Mouse (Mus musculus) erythroblast, embryonic 14.5 days (primary cell): Measurements from ENCODE around the gene Sapcd1. TPM values are rescaled to one million over a fixed set of nuclear protein-coding genes. Genes with fewer than 3 reads are reported as not detected.
A peak's percentile ranks its signal among the peaks of the same experiment; 100 is the strongest.

ENCODE experiments used
- H3K27me3 ChIP-seq: 2 replicates; pipeline ENCODE4 v1.6.1; 2012; ENCODE audit warnings: inconsistent platforms; ENCODE audit not compliant: control insufficient read depth
- H3K36me3 ChIP-seq: 2 replicates; pipeline ENCODE4 v1.6.1; 2012; ENCODE audit warnings: mild to moderate bottlenecking, inconsistent platforms; ENCODE audit not compliant: control insufficient read depth
- H3K4me1 ChIP-seq: 2 replicates; pipeline ENCODE4 v1.6.1; 2012; ENCODE audit warnings: inconsistent platforms; ENCODE audit not compliant: control insufficient read depth
- H3K4me3 ChIP-seq: replicated peaks from 2 replicates; pipeline ENCODE3; 2012; ENCODE audit warnings: moderate library complexity, mild to moderate bottlenecking, inconsistent platforms
- H3K9me3 ChIP-seq: 2 replicates; pipeline ENCODE4 v1.6.1; 2012; ENCODE audit warnings: low read length, inconsistent platforms, mixed read lengths; ENCODE audit not compliant: control insufficient read depth
- GATA1 ChIP-seq: IDR thresholded peaks from 2 replicates; pipeline ENCODE4 v1.6.1; 2012; ENCODE audit warnings: low read length, inconsistent platforms, mixed read lengths
- TAL1 ChIP-seq: IDR thresholded peaks from 3 replicates; pipeline ENCODE4 v1.6.1; 2012; ENCODE audit warnings: low read length, inconsistent platforms, mixed read lengths
- polyA plus RNA-seq: library from polyadenylated mRNA; stranded (reverse); fragments of >175 nt; gene quantifications from 2 replicates; pipeline ENCODE4 v1.2.3, GENCODE M21; 2012

Sapcd1 gene
- polyA plus RNA-seq, 1 experiment: 0.87 TPM

DNA sequence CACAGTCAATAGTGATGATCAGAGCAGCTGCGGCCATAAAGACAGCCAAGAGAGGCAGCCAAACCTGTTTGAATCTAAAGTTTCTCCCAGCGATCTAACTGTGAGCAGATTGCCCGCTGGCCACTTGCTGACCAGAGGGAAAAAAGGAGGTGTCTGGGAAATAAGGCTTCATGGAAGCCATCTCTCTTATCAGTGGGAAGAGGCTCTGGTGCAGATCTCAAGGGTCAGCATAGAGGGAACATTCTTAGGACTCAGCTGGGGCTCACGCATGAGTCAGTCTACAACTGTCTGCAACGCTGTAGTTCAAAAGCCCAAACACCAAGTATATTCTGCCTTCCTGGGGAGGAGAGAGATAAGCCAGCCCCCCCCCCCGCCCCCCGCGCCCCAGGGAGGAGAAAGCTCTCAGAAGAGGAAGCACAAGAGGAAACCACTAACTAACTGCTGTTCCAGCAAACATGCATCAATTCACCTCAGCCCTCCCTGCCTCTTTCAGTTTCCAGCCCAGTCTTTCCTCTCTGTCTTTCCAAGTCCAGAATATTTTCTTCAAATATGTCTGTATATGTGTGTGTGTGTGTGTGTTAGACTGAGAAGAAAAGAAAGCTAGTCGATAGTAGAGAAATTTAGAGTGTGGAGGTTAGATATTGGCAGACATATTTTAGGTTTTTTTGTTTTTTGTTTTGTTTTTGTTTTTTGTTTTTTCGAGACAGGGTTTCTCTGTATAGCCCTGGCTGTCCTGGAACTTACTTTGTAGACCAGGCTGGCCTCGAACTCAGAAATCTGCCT lies 20.5 kb upstream of the Sapcd1 start:
- no peaks in the 10 kb centered on the region for H3K9me3 ChIP-seq
- H3K4me1 ChIP-seq: peaks cover 94% of the 10 kb centered on the region
- H3K27me3 ChIP-seq: no peaks in the 10 kb centered on the region
- no peak for TF ChIP-seq GATA1
- no peak for TF ChIP-seq TAL1
- H3K4me3 ChIP-seq: peak overlapping the region; percentile 46
- peaks cover 13% of the 10 kb centered on the region for H3K36me3 ChIP-seq

DNA sequence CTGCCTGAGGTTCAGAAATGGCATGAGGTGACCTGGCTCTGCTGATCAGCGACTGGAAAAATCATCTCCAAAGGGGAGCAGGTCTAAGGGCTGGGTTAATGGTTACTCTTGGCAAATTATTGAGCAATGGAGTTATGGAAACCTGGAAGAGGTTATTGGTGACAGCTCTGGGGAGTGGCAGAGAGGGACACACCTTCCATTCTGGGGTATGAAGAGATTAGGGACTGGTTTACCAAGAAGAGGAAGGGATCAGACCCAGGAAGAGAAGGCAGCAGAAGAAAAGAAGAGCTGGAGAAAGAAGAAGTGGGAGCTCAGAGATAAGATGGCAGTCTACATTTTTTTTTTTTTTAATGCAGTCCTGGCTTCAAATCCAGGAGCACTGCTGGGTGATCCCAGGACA lies 19.9 kb upstream of the Sapcd1 start:
- no peaks in the 10 kb centered on the region for H3K9me3 ChIP-seq
- peaks cover 8% of the 10 kb centered on the region for H3K36me3 ChIP-seq
- peak overlapping the region; percentile 46 for H3K4me3 ChIP-seq
- no peaks in the 10 kb centered on the region for H3K27me3 ChIP-seq
- H3K4me1 ChIP-seq: peaks cover 96% of the 10 kb centered on the region
- no peak for TF ChIP-seq GATA1
- TF ChIP-seq TAL1: no peak

DNA sequence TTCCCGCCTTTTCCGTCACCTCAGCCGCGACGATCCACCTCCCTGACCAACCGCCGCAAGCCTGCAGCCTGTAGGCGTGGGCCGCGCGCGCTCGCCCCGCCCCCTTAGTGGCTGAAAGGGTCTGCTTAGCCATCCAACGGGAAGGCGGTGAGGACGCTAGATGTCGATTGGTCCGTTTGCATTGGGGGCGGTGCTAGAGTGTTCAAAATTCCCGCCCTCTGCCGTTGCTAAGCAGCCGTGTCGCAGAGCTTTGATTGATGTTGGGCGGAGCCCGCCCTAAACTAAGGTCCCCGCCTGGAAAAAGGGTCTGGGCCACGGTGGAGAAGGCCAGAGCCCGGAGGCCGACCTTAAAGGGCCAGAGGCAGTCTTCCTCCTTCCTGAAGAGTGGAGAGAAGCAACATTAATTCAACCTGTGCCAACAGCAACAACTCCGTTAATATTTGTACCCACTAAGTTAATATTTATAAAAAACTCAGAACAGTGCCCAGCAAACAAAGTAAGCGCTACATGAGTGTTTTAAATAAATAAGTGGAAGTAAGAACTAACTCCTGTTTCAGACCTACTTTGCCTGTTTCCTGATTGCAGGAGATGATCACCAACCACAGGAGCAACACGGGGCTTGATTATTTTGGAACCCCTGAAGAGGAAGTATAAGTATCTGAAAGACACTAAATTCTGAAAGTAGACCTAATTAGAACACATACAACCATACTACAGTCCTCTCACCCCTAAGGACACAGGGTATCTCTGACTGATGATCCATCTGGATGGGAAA lies 19.1 kb upstream of the Sapcd1 start, which contains the start of gene Msh5:
Gene Msh5, minus strand, starts transcription at position 65 of the 775 bp plus-strand sequence.
- Histone ChIP-seq H3K9me3 (no peaks in the 10 kb centered on the region), H3K27me3 (no peaks in the 10 kb centered on the region), H3K36me3 (no peaks in the 10 kb centered on the region; the same call in 1 of the 2 replicates), H3K4me1 (peaks cover 92% of the 10 kb centered on the region), H3K4me3 (peak within 1 kb of the TSS; percentile 81)
- TF ChIP-seq GATA1: no peak
- no peak for TF ChIP-seq TAL1

GRCm38 (mm10) chr17:35045807-35046680 lies 18.2 kb upstream of the Sapcd1 start:
- peak overlapping the region; percentile 81 for H3K4me3 ChIP-seq
- peaks cover 92% of the 10 kb centered on the region for H3K4me1 ChIP-seq
- no peaks in the 10 kb centered on the region; the same call in 1 of the 2 replicates for H3K36me3 ChIP-seq
- H3K27me3 ChIP-seq: no peaks in the 10 kb centered on the region
- H3K9me3 ChIP-seq: no peaks in the 10 kb centered on the region
- TF ChIP-seq GATA1 (no peak), TAL1 (no peak)

DNA sequence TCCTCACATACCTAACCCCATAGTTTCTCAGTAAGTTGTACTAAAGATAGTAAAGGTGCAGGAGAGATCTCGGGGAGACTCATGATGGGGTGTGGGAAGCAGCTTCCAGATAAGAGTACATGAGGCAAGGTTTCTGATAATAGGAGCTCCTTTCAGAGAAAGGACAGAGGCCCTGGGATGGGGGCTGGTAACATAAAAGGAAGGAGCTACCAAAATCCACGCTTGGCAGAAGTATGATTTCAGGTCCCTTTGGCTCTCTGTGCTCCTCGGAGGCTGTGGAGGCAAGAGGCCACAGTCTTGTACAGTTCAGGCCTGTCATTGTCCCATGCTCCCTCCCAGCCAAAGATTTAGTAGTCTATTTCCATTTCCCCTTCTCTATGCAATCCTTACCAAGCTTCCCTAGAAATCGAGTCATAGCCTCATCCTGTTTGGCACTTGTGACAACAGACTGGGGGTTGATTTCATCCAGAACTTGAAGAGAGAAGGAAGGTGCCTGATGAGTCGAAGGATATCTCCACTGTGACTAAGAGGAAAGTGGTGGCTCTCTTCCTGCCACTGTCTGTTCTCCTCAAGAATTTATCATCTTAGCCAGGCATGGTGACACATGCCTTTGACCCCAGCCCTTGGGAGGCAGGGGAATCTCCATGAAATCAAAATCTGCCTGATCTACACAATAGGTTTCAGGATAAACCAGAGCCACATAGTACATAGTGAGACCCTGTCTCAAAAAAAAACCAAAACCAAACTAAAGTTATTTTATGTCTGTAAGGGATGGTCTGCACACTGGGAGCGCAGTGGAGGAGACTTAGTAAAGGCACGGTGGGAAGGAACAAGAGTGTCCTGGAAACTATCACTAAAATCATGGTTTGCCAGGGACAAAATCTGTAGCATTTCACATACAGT lies 17.3 kb upstream of the Sapcd1 start:
- no peaks in the 10 kb centered on the region; the same call in 1 of the 2 replicates for H3K36me3 ChIP-seq
- TF ChIP-seq TAL1: no peak
- peak; percentile 32 for TF ChIP-seq GATA1
- H3K27me3 ChIP-seq: no peaks in the 10 kb centered on the region
- peaks cover 84% of the 10 kb centered on the region for H3K4me1 ChIP-seq
- peak overlapping the region; percentile 81 for H3K4me3 ChIP-seq
- no peaks in the 10 kb centered on the region for H3K9me3 ChIP-seq

DNA sequence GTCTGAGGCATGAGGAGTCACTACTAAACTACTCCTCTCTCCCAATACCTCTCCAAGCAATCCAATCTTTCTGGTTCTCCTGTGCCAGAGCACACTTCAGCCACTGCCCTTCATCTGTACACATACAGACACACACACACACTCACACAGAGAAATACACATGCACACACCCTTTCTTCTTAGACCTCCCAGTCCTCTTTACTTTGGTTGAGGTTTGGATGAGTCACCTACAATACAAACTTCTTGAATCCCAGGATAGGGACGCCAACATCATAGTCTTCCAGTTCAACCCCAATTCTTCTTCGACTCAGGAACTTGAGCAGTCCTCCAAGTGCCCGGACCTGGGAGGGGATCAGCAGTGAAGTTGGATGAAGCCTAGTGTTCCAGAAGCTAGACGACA lies 16.0 kb upstream of the Sapcd1 start:
- H3K4me1 ChIP-seq: peaks cover 70% of the 10 kb centered on the region

DNA sequence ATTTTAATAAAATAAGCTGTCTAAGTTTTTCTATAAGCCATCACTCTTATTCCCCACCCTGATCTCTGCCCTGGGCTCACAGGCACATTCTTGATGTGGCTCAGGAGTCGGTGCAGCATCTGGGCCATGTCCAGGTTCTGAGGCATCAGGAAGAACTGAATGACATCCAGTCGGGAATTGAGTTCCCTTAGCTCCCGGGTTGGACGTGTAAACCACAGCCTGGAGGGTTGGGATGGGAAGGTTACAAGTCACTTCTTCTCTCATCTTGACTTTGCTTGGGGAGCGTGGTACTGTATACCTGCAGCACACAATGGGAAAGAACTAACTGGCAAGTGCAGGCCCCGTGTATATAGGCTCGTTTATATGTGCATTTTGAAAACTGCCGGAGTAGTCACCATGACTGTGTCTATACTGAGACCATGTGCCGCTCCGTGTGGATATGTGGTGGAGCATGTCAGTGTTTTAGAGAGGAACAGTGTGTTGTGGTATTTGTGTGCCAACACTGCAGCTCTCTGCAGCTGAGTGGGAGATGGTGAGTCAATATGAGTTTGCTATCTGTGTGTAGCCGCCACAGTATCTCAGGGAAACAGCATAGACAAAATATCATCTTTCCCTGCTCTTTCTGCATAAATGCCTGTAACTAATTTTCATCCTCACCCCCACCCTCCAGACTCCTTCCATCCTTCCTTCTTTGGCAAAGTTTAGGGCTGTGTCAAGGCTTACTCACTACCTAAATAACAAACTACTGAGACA lies 11.5 kb upstream of the Sapcd1 start:
- Histone ChIP-seq H3K27me3 (no peaks in the 10 kb centered on the region), H3K9me3 (no peaks in the 10 kb centered on the region), H3K4me1 (peaks cover 30% of the 10 kb centered on the region), H3K4me3 (no peak overlapping the region), H3K36me3 (no peaks in the 10 kb centered on the region; the same call in 1 of the 2 replicates)
- no peak for TF ChIP-seq TAL1
- no peak for TF ChIP-seq GATA1

More for the DNA sequence above, 16.0 kb upstream of the Sapcd1 start:
- Histone ChIP-seq H3K27me3 (no peaks in the 10 kb centered on the region), H3K9me3 (no peaks in the 10 kb centered on the region), H3K36me3 (no peaks in the 10 kb centered on the region; the same call in 1 of the 2 replicates), H3K4me3 (no peak overlapping the region)
- TF ChIP-seq GATA1: no peak
- no peak for TF ChIP-seq TAL1
